Mouse (Mus musculus) heart, embryonic 15.5 days (tissue): Measurements from ENCODE around the gene Olfr1440. TPM values are rescaled to one million over a fixed set of nuclear protein-coding genes. Genes with fewer than 3 reads are reported as not detected.

Experiments
- ATAC-seq: fragments of 200-750 bp; cut with Nextera tagmentation; replicated peaks from 2 replicates; pipeline ENCODE4 v1.8.0; 2017; ENCODE audit warnings: low read depth, moderate TSS enrichment; ENCODE audit not compliant: insufficient number of reproducible peaks, insufficient read depth, low FRiP score
- H3K27ac ChIP-seq: fragments of 300-500 bp; sonication (generic); 2 replicates; pipeline ENCODE4 v1.5.1; 2015; ENCODE audit warnings: mild to moderate bottlenecking, inconsistent platforms
- H3K27me3 ChIP-seq: fragments of 300-500 bp; sonication (generic); 2 replicates; pipeline ENCODE4 v1.6.1; 2015; ENCODE audit warnings: inconsistent platforms
- H3K36me3 ChIP-seq: fragments of 300-500 bp; sonication (generic); 2 replicates; pipeline ENCODE4 v1.6.1; 2015; ENCODE audit warnings: mild to moderate bottlenecking, inconsistent platforms
- H3K4me1 ChIP-seq: fragments of 300-500 bp; sonication (generic); replicated peaks from 2 replicates; pipeline ENCODE4 v1.6.1; 2015; ENCODE audit warnings: inconsistent platforms
- H3K4me2 ChIP-seq: fragments of 300-500 bp; sonication (generic); 2 replicates; pipeline ENCODE4 v1.6.1; 2015; ENCODE audit warnings: inconsistent platforms, mild to moderate bottlenecking, moderate library complexity
- H3K4me3 ChIP-seq: fragments of 300-500 bp; sonication (generic); 2 replicates; pipeline ENCODE4 v1.5.1; 2015; ENCODE audit warnings: mild to moderate bottlenecking, inconsistent platforms
- H3K9ac ChIP-seq: fragments of 300-500 bp; sonication (generic); 2 replicates; pipeline ENCODE4 v1.6.1; 2015; ENCODE audit warnings: mild to moderate bottlenecking, inconsistent platforms
- H3K9me3 ChIP-seq: fragments of 300-500 bp; sonication (generic); replicated peaks from 2 replicates; pipeline ENCODE4 v1.6.1; 2016; ENCODE audit warnings: inconsistent platforms
- WGBS: fragments of 180-500 bp; shearing (Covaris S2); methylation state at CpG from one replicate; pipeline ENCODE4 v1.1.7; 2015; ENCODE audit warnings: mixed read lengths; 5-methylcytosine and 5-hydroxymethylcytosine counted together
- polyA plus RNA-seq: library from polyadenylated mRNA; unstranded; fragments of >200 nt; fragmentation: Nextera tagmentation; extraction: Ambion mirVana; gene quantifications from 2 replicates; pipeline ENCODE4 v1.2.1, GENCODE M21; 2015

Olfr1440 gene
- polyA plus RNA-seq, 1 experiment from 2014 or later: not detected

DNA sequence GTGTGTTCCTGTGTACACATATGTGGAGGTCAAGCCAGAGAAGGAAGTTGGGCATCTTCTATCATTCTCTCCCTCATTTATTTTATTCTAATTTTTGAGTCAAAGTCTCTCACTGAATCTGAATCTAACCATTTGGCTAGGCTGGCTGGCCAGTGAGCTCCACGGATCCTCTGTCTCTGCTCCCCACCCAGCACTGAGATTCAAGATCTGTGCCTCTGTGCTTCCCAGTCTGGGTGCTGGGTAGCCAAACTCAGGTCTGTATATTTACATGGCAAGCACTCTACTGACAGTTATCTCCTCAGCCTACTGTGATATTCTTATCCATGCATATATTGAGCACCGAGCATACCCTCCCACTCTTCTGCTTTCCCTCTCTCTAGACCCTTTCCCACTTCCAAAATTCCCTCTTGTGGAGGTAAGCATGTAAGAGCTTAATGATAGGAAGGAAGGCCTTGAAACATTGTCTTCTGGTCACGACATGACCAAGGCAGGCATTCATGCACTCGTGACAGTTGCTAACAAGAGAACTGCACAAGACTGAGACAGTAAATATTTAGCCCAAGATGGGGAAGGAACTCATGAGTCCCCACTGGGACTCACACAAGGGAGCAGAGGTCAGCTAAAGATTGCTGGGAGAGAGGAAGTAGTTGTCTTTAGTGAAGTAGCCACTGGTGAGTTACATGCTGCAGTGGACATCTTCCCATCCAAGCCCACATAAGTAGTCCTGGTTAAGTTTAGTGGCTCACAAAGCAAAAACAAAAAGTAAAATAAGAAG is 48.9 kb downstream of the Olfr1440 start:
- Histone ChIP-seq H3K4me2 (no peak overlapping the region), H3K27ac (no peak overlapping the region), H3K9me3 (no peaks in the 10 kb centered on the region), H3K36me3 (no peaks in the 10 kb centered on the region), H3K4me3 (no peak overlapping the region), H3K9ac (no peak overlapping the region), H3K4me1 (no peaks in the 10 kb centered on the region), H3K27me3 (no peaks in the 10 kb centered on the region)
- 70% methylated on average over 4 of the region's 4 CpGs for WGBS
- ATAC-seq: 0 out of 2 replicates have a peak, but pooled peaks have one; percentile 27

- Histone ChIP-seq H3K4me1 (peaks cover 5% of the 10 kb centered on the region; the same call in 1 of the 2 replicates), H3K4me3 (no peak overlapping the region), H3K9ac (no peak overlapping the region), H3K36me3 (no peaks in the 10 kb centered on the region), H3K27ac (no peak overlapping the region), H3K27me3 (no peaks in the 10 kb centered on the region), H3K9me3 (no peaks in the 10 kb centered on the region), H3K4me2 (no peak overlapping the region)
- WGBS: 50% methylated on average over 1 of the region's 1 CpGs
- ATAC-seq: no peak
These were observed 52.5 kb downstream of the Olfr1440 start for GRCm38 (mm10) chr19:12439581-12439980.

DNA sequence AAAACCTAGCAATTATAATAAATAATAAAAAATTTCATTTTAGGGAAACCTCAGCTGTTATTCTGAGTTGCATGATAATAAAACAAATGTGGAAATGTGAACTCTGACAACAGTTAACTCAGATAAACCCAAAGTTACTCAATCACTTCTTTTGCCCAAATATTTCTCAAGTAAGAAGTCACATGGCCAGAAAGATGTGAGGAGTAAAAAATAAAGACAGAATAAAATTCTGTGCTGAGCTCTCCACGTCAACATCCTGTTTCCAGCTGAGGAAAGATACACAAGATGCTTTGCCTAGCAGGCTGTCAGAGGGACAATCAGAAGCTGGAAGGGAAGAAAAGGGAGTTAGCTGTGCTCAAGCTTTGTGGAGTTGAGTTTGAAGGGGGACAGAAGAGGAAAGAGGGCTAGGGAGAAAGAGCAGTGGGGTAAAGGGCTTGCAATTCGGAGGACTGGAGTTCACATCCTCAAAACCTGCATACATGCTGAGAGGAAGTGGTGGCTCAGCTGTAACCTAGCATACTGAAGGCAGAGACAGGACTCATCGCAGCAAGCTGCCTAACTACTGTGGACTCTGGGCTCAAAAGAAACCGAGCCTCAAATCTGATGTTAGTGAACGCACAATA is 53.1 kb downstream of the Olfr1440 start:
- Histone ChIP-seq H3K27ac (no peak overlapping the region), H3K9me3 (no peaks in the 10 kb centered on the region), H3K9ac (no peak overlapping the region), H3K36me3 (no peaks in the 10 kb centered on the region), H3K4me2 (no peak overlapping the region), H3K4me1 (peaks cover 5% of the 10 kb centered on the region; the same call in 1 of the 2 replicates), H3K4me3 (no peak overlapping the region), H3K27me3 (no peaks in the 10 kb centered on the region)
- 66% methylated on average over 5 of the region's 5 CpGs for WGBS
- no peak for ATAC-seq

DNA sequence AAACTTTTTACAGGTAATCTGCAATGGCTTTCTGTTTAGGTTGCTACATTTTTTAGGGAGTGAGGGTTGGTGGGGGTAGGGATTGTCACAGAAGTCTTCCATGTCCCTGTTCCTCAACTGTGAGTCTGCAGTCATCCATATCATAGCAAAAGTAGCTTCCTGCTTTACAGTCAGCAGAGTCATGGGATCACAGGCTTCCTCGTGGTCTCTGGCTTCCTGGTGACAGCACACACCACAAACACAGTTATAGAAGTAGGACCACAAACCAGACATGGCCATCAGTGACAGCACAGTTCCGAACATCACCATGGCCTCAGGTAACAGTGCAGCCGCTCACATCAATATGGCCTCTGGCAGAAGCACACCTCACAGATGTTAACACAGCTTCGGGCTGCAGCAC is 55.5 kb downstream of the Olfr1440 start:
- Histone ChIP-seq H3K36me3 (no peaks in the 10 kb centered on the region), H3K27ac (no peak overlapping the region), H3K4me3 (no peak overlapping the region), H3K4me2 (peak overlapping the region; percentile 33; the same call in 1 of the 2 replicates), H3K9ac (no peak overlapping the region), H3K4me1 (peaks cover 5% of the 10 kb centered on the region; the same call in 1 of the 2 replicates), H3K9me3 (no peaks in the 10 kb centered on the region), H3K27me3 (no peaks in the 10 kb centered on the region)
- no peak for ATAC-seq
- 57% methylated on average over 4 of the region's 4 CpGs for WGBS

DNA sequence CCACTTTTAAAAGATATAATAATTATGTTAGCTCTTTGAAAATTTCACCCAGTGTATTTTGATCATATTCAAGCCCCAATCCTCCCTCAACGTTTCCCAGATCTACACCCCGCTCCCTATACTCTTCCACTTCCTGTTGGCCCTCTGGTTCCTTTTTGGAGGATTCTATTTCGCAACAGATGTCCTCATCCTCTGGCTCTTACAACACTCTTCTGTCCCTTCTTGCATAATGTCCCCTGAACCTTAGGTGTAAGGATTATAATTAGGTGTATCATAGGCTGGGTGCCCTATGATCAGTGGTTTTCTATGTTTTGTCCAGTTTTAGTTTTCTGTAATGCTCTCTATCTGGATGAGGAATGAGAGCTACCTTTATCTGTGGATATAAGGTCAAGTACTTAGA is 57.9 kb downstream of the Olfr1440 start:
- no peaks in the 10 kb centered on the region for H3K36me3 ChIP-seq
- no peak overlapping the region for H3K4me2 ChIP-seq
- ATAC-seq: no peak
- WGBS: 77% methylated on average over 3 of the region's 3 CpGs
- peaks cover 5% of the 10 kb centered on the region; the same call in 1 of the 2 replicates for H3K4me1 ChIP-seq
- no peak overlapping the region for H3K27ac ChIP-seq
- no peak overlapping the region for H3K9ac ChIP-seq
- no peak overlapping the region for H3K4me3 ChIP-seq
- H3K9me3 ChIP-seq: no peaks in the 10 kb centered on the region
- H3K27me3 ChIP-seq: no peaks in the 10 kb centered on the region

Other genes starting within 250 kb of the Olfr1440 start
- not detected in 2 replicates for gene Olfr1555-ps1, start 217.2 kb upstream of the Olfr1440 start, polyA plus RNA-seq
- gene Olfr1431, start 186.6 kb upstream of the Olfr1440 start, polyA plus RNA-seq: not detected in 2 replicates
- not detected in 2 replicates for gene Olfr1432, start 154.7 kb upstream of the Olfr1440 start, polyA plus RNA-seq
- gene Olfr262, start 145.6 kb upstream of the Olfr1440 start, polyA plus RNA-seq: not detected in 2 replicates
- not detected in 2 replicates for gene Olfr235, start 126.2 kb upstream of the Olfr1440 start, polyA plus RNA-seq
- gene Olfr1434, start 107.4 kb upstream of the Olfr1440 start, polyA plus RNA-seq: not detected in 2 replicates
- gene Olfr1436, start 88.1 kb upstream of the Olfr1440 start, polyA plus RNA-seq: not detected in 2 replicates
- not detected in 2 replicates for gene Olfr1437, start 62.2 kb upstream of the Olfr1440 start, polyA plus RNA-seq
- not detected in 2 replicates for gene Olfr1438-ps1, start 51.4 kb upstream of the Olfr1440 start, polyA plus RNA-seq
- gene Olfr1441, start 30.2 kb downstream of the Olfr1440 start, polyA plus RNA-seq: not detected in 2 replicates
- not detected in 2 replicates for gene Pfpl, start 40.6 kb downstream of the Olfr1440 start, polyA plus RNA-seq
- 0.54 and 0.72 TPM in 2 replicates for gene Mpeg1, start 73.5 kb downstream of the Olfr1440 start, polyA plus RNA-seq
- 2.5 and 4.5 TPM in 2 replicates for gene Dtx4, start 114.2 kb downstream of the Olfr1440 start, polyA plus RNA-seq
- gene Fam111a, start 158.5 kb downstream of the Olfr1440 start, polyA plus RNA-seq: 16.6 and 17.3 TPM in 2 replicates
- gene Gm4952, start 212.7 kb downstream of the Olfr1440 start, polyA plus RNA-seq: 0.10 and 0.15 TPM in 2 replicates
- not detected in 2 replicates for gene Glyat, start 246.0 kb downstream of the Olfr1440 start, polyA plus RNA-seq